Mouse (Mus musculus) left cerebral cortex, adult 2 months (tissue): ENCODE results near the gene Canx. TPM values are rescaled to one million over a fixed set of nuclear protein-coding genes. Genes with fewer than 3 reads are reported as not detected.

Experiments used
- DNase-seq, 2 experiments: peaks; one replicate each; pipeline ENCODE4 v3.0.0; 2021 to 2022; ENCODE audit warnings: low spot score in 2 of 2, mixed read lengths in 1 of 2; ENCODE audit errors: extremely low spot score in 1 of 2
- H3K27ac ChIP-seq: fragments of 200-600 bp; 2 replicates; pipeline ENCODE4 v1.8.1; 2022
- H3K4me3 ChIP-seq: fragments of 200-600 bp; 2 replicates; pipeline ENCODE4 v1.8.1; 2022
- CTCF ChIP-seq: fragments of 200-600 bp; IDR thresholded peaks from 2 replicates; pipeline ENCODE4 v1.8.1; 2022; ENCODE audit warnings: antibody characterized with exemption, mild to moderate bottlenecking, moderate library complexity
- intact Hi-C: fragments of 180-260 bp; cut with DNase I; formaldehyde crosslinking; loops from one replicate; pipeline ENCODE4 v1.15.1; 2025
- microRNA-seq, 2 experiments: library from miRNA; unstranded; fragments of <30 nt; microRNA quantifications; one replicate each; pipeline ENCODE4 v1.2.0; 2021
- total RNA-seq, 2 experiments: library from RNA; stranded (reverse); gene quantifications; 2 replicates each; pipeline ENCODE4 v1.2.3; 2021

Canx gene
- total RNA-seq, 2 experiments from 2014 or later, result 387 to 418 TPM

- no peak for DNase-seq
- no peak for TF ChIP-seq CTCF
- Histone ChIP-seq H3K4me3 (no peak overlapping the region), H3K27ac (no peak overlapping the region)
- intact Hi-C loops, result no loop called here
Observed at GRCm38 (mm10) chr11:50266997-50267396, 58.5 kb downstream of the Canx start.

DNA sequence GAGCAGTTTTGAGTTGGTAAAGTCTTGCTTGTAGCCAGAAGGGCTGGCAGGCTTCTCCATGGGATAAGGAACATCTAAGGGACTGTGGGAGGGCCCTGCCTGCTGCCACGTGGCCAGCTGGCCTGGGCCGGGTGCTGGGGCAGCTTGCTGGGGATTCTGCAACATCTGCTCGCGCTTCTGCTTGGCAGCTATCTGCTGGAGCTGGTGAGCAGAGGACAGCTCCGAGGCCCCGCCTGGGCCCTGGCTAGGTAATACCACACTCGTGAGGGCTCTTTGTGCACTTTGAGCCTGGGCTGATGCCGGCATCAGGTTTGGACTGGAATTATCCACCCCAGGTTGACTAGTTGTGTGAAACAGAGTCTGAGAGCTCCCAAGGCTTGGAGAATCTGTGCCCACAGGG is 59.5 kb downstream of the Canx start:
- no peak for TF ChIP-seq CTCF
- intact Hi-C loops, result no loop called here
- Histone ChIP-seq H3K27ac (no peak overlapping the region), H3K4me3 (no peak overlapping the region)
- DNase-seq, result no peak

DNA sequence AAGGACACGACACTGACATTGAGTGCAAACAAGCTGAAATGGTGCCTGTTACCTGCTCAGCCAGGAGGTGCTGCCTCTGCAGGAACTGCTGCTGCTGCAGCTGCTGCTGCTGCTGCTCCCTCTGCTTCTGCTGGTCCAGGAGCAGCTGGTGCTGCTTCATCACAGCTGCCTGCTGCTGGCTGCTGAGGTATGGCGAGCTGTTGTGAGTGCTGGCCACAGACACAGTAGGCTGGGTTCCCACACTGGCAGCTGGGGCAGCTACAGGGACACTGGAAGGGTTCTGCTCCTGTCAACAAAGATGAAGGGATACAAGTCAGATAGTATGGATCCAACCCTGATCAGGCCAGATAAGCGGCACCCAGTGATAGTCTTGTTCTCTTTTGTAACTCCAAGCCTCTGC is 62.3 kb downstream of the Canx start:
- DNase-seq, result no peak
- intact Hi-C loops, result no loop called here
- H3K27ac ChIP-seq, result no peak overlapping the region
- no peak overlapping the region for H3K4me3 ChIP-seq
- TF ChIP-seq CTCF, result no peak

DNA sequence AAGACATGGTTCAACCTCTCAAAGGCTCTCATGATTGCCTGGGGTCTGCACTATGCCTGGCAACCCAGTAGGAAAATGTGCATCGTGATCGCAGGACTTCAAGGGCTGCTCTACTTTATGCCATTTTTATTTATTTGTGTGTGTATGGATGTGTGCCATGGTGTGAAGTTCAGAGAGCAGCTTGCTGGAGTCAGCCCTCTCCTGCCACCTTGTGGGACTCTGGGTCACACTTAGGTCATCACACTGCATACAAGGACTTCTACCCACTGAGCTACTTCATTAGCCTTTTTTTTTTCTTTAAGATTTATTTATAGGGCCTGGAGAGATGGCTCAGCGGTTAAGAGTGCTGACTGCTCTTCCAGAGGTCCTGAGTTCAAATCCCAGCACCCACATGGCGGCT is 63.5 kb downstream of the Canx start:
- DNase-seq, result no peak
- peak; percentile 35 for TF ChIP-seq CTCF
- Histone ChIP-seq H3K27ac (no peak overlapping the region), H3K4me3 (no peak overlapping the region)
- intact Hi-C loops, result no loop called here

DNA sequence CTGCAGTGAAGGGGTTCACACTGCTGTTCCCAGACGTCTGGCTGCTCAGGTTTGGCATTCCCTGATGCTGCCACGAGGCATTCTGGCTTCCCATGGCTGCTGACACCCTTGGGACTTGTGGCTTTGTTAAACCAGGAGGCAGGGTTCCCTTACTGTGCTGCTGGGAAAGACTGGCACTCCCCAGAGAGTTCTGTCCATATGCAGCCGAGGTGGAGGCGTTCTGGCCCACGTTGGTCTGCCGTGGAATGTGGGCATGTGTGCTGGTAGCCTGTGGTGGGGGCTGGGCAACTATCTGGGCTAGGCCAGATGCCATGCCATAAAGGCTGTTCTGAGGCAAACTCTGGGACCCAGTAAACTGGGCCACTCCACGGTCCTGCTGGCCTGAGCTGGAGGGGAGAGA is 67.2 kb downstream of the Canx start:
- H3K27ac ChIP-seq, result peak overlapping the region; percentile 54
- no peak for TF ChIP-seq CTCF
- H3K4me3 ChIP-seq, result no peak overlapping the region
- intact Hi-C loops, result no loop called here
- DNase-seq, result peak in 1 of 2 experiments; percentile 66

GRCm38 (mm10) chr11:50256615-50257014 is 68.9 kb downstream of the Canx start:
- intact Hi-C loops, result no loop called here
- Histone ChIP-seq H3K27ac (peak overlapping the region; percentile 73), H3K4me3 (no peak overlapping the region)
- TF ChIP-seq CTCF, result no peak
- no peak for DNase-seq

- peak; percentile 80 to 82 for DNase-seq
- peak overlapping the region; percentile 83 for H3K27ac ChIP-seq
- no peak overlapping the region for H3K4me3 ChIP-seq
- TF ChIP-seq CTCF, result no peak
- intact Hi-C loops, result no loop called here
Observed at GRCm38 (mm10) chr11:50254010-50254580, 71.4 kb downstream of the Canx start.

- peak overlapping the region; percentile 13; the same call in 1 of the 2 replicates for H3K27ac ChIP-seq
- H3K4me3 ChIP-seq, result no peak overlapping the region
- no peak for TF ChIP-seq CTCF
- DNase-seq, result no peak
- intact Hi-C loops, result no loop called here
Observed at GRCm38 (mm10) chr11:50253393-50253792, 72.1 kb downstream of the Canx start.

DNA sequence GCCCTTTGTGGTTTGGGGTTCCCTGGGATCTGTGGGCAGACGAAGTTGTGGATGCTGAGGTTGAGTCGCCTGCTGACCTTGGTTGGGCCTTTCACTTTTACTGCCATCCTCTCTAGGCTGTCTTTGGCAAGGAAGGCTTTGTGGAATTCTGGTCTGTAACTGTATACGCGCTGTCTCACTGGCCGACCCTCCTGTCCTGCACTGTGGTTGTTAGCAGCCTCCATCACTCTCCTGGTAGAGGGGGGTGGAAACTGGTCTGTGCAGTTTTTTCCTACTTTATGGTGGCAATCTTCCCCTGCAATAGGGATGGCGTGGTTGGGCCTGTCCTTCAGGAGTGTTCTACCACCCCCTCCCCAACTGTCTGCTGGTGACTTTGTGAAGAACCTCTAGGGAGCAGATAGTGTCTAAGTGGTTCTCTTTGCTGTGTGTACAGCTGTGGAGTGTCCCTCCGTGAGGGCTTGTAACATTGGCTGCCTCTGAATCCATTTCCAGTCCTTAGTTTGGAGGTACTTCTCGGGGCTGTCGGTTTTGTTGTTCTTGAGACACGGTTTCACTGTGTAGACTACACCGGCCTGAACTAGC is 72.7 kb downstream of the Canx start:
- TF ChIP-seq CTCF, result no peak
- peak overlapping the region; percentile 13; the same call in 1 of the 2 replicates for H3K27ac ChIP-seq
- intact Hi-C loops, result no loop called here
- no peak overlapping the region for H3K4me3 ChIP-seq
- DNase-seq, result no peak

DNA sequence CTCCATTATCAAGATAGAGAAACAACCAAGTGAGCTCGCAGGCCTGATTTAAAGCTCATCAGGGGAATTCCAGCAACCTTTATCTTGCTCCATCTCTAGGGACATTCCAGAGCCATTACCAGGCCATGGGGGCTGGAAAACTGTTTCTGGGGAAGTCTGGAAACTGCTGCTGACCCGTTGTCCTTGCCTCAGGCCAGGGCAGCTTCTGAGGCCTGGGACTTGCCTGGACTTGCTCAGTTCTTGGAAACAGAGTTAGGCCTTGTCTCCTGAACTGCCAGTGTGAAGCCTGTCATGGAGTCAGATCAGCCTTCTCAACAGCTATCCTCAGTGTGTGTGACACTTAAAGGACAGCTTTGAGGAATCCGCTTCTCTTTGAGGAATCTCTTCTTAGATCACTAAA is 73.3 kb downstream of the Canx start:
- DNase-seq, result no peak
- intact Hi-C loops, result no loop called here
- TF ChIP-seq CTCF, result no peak
- Histone ChIP-seq H3K27ac (no peak overlapping the region), H3K4me3 (no peak overlapping the region)

DNA sequence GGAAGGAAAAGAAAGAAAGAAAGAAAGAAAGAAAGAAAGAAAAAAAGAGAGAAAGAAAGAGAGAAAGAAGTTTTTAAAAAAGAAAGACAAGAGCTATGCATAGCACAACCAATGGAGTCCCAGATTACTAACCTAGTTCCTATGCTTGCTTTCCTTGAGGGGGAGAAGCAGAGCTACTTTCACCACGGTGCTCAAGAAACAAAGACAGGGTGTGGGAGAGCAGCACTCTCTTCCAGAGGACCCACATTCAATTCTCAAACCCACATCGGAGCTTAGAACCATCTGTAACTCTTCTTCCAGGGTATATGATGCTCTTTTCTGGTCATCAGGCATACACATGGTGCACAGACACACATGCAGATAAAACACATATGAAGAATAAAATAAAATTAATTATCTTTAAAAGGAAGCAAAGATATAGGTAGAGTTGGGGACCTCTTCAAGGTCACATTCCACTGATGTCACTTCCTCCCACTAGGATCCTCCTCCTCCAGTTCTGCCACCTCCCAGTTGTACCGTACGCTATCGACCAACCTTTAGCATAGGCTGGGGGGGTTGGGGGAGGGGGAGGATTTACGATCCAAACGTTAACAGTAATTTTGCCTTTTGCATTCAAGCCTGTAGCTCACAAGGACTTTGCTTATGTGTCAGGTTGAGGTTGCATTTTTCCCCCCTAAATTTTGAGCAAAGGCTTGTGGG is 76.9 kb downstream of the Canx start:
- no peak overlapping the region for H3K4me3 ChIP-seq
- TF ChIP-seq CTCF, result no peak
- intact Hi-C loops, result no loop called here
- DNase-seq, result no peak
- H3K27ac ChIP-seq, result no peak overlapping the region

GRCm38 (mm10) chr11:50245269-50245668 is 80.2 kb downstream of the Canx start:
- no peak for TF ChIP-seq CTCF
- H3K27ac ChIP-seq, result no peak overlapping the region
- DNase-seq, result no peak
- intact Hi-C loops, result no loop called here
- no peak overlapping the region for H3K4me3 ChIP-seq

Small RNA genes within 50 kb of the gene (microRNA-seq; reads per million reads assigned to microRNA genes)
- 0 reads per million in 2 experiments for gene Mir804

Other genes starting within 250 kb of the Canx start
- 100 to 1,000 TPM; 118 to 124 TPM for gene Tbc1d9b, start 194.3 kb downstream of the Canx start, total RNA-seq
- 10 to 100 TPM; 13.3 to 14.2 TPM for gene Mrnip, start 151.2 kb downstream of the Canx start, total RNA-seq
- 100 to 1,000 TPM; 474 to 490 TPM for gene Sqstm1, start 114.8 kb downstream of the Canx start, total RNA-seq
- 10 to 100 TPM; 63.1 to 67.0 TPM for gene Mgat4b, start 114.8 kb downstream of the Canx start, total RNA-seq
- 1 to 10 TPM; 5.9 to 8.7 TPM for gene Ltc4s, start 87.1 kb downstream of the Canx start, total RNA-seq
- 10 to 100 TPM; 11.1 to 11.5 TPM for gene Maml1, start 33.4 kb downstream of the Canx start, total RNA-seq
- not detected for gene Cby3, start 28.8 kb upstream of the Canx start, total RNA-seq
- gene Hnrnph1, start 51.3 kb upstream of the Canx start, total RNA-seq, result 100 to 1,000 TPM; 272 to 274 TPM
- 10 to 100 TPM; 26.2 to 27.0 TPM for gene Rufy1, start 105.5 kb upstream of the Canx start, total RNA-seq